Mouse (Mus musculus): ENCODE measurements at regions not wholly inside any gene's neighbourhood (a gene's known extent, or its start where the extent isn't known, plus 50 kb on each side); places are given as distances from the start of the nearest gene placed in this dataset.

GRCm38 (mm10) chr7:135902106-135903055, 186.2 kb upstream of the Mki67 start:
- Histone ChIP-seq H3K27me3 (ENCODE audit: low read depth, poor library complexity, severe bottlenecking) (no peaks in the 10 kb centered on the region), H3K36me3 (no peaks in the 10 kb centered on the region), H3K4me1 (peaks cover 28% of the 10 kb centered on the region), H3K9me3 (replicated peaks) (no peaks in the 10 kb centered on the region), H3K27ac (peak overlapping the region; percentile 33; the same call in 1 of the 2 replicates), H3K4me3 (no peak overlapping the region)
- WGBS: 78% methylated on average over 13 of the region's 13 CpGs
- DNase-seq (ENCODE audit: low spot score): no peak

GRCm38 (mm10) chr7:135911376-135911775, 195.2 kb upstream of the Mki67 start:
- H3K36me3 ChIP-seq: no peaks in the 10 kb centered on the region
- H3K4me1 ChIP-seq: peaks cover 5% of the 10 kb centered on the region
- no peak overlapping the region for H3K27ac ChIP-seq
- DNase-seq (ENCODE audit: low spot score): no peak
- no peaks in the 10 kb centered on the region for H3K9me3 ChIP-seq (replicated peaks)
- H3K4me3 ChIP-seq: no peak overlapping the region
- H3K27me3 ChIP-seq (ENCODE audit: low read depth, poor library complexity, severe bottlenecking): no peaks in the 10 kb centered on the region

- no peak overlapping the region for H3K4me3 ChIP-seq
- no peak overlapping the region for H3K27ac ChIP-seq
- peak; percentile 3 for DNase-seq (ENCODE audit: low spot score)
- no peaks in the 10 kb centered on the region for H3K27me3 ChIP-seq (ENCODE audit: low read depth, poor library complexity, severe bottlenecking)
- H3K4me1 ChIP-seq: peaks cover 5% of the 10 kb centered on the region
- WGBS: 90% methylated on average over 3 of the region's 3 CpGs
- no peaks in the 10 kb centered on the region for H3K9me3 ChIP-seq (replicated peaks)
- no peaks in the 10 kb centered on the region for H3K36me3 ChIP-seq
Observed at GRCm38 (mm10) chr7:135913923-135914634, 197.9 kb upstream of the Mki67 start.

- no peaks in the 10 kb centered on the region for H3K36me3 ChIP-seq
- H3K4me1 ChIP-seq: no peaks in the 10 kb centered on the region
- H3K27ac ChIP-seq: no peak overlapping the region
- no peaks in the 10 kb centered on the region for H3K9me3 ChIP-seq (replicated peaks)
- no peaks in the 10 kb centered on the region for H3K27me3 ChIP-seq (ENCODE audit: low read depth, poor library complexity, severe bottlenecking)
- WGBS: 71% methylated on average over 7 of the region's 7 CpGs
- no peak for DNase-seq (ENCODE audit: low spot score)
- H3K4me3 ChIP-seq: no peak overlapping the region
Observed at GRCm38 (mm10) chr7:135923876-135924275, 207.7 kb upstream of the Mki67 start.

- no peaks in the 10 kb centered on the region for H3K4me1 ChIP-seq
- no peak for DNase-seq (ENCODE audit: low spot score)
- 88% methylated on average over 4 of the region's 4 CpGs for WGBS
Observed at GRCm38 (mm10) chr7:135924641-135925040, 208.5 kb upstream of the Mki67 start.

GRCm38 (mm10) chr7:135930091-135930490, 213.9 kb upstream of the Mki67 start:
- H3K27me3 ChIP-seq (ENCODE audit: low read depth, poor library complexity, severe bottlenecking): no peaks in the 10 kb centered on the region
- H3K27ac ChIP-seq: no peak overlapping the region
- H3K9me3 ChIP-seq (replicated peaks): no peaks in the 10 kb centered on the region
- DNase-seq (ENCODE audit: low spot score): no peak
- peaks cover 11% of the 10 kb centered on the region for H3K4me1 ChIP-seq
- H3K4me3 ChIP-seq: no peak overlapping the region
- H3K36me3 ChIP-seq: no peaks in the 10 kb centered on the region
- 93% methylated on average over 1 of the region's 1 CpGs for WGBS

More at GRCm38 (mm10) chr7:135924641-135925040, 208.5 kb upstream of the Mki67 start:
- H3K27ac ChIP-seq: no peak overlapping the region
- H3K9me3 ChIP-seq (replicated peaks): no peaks in the 10 kb centered on the region
- H3K4me3 ChIP-seq: no peak overlapping the region
- no peaks in the 10 kb centered on the region for H3K36me3 ChIP-seq
- no peaks in the 10 kb centered on the region for H3K27me3 ChIP-seq (ENCODE audit: low read depth, poor library complexity, severe bottlenecking)

GRCm38 (mm10) chr7:135932595-135933175, 216.5 kb upstream of the Mki67 start:
- no peak overlapping the region for H3K4me3 ChIP-seq
- H3K36me3 ChIP-seq: no peaks in the 10 kb centered on the region
- no peaks in the 10 kb centered on the region for H3K9me3 ChIP-seq (replicated peaks)
- DNase-seq (ENCODE audit: low spot score): peak; percentile 35
- H3K27ac ChIP-seq: no peak overlapping the region
- no peaks in the 10 kb centered on the region for H3K27me3 ChIP-seq (ENCODE audit: low read depth, poor library complexity, severe bottlenecking)
- H3K4me1 ChIP-seq: peaks cover 11% of the 10 kb centered on the region
- 42% methylated on average over 5 of the region's 5 CpGs for WGBS

GRCm38 (mm10) chr7:135935180-135935579, 219.0 kb upstream of the Mki67 start:
- Histone ChIP-seq H3K27ac (no peak overlapping the region), H3K4me1 (peaks cover 11% of the 10 kb centered on the region), H3K27me3 (ENCODE audit: low read depth, poor library complexity, severe bottlenecking) (no peaks in the 10 kb centered on the region), H3K9me3 (replicated peaks) (no peaks in the 10 kb centered on the region), H3K36me3 (no peaks in the 10 kb centered on the region), H3K4me3 (no peak overlapping the region)
- 74% methylated on average over 1 of the region's 1 CpGs for WGBS
- DNase-seq (ENCODE audit: low spot score): no peak

- Histone ChIP-seq H3K27ac (no peak overlapping the region), H3K27me3 (ENCODE audit: low read depth, poor library complexity, severe bottlenecking) (no peaks in the 10 kb centered on the region), H3K4me1 (peaks cover 10% of the 10 kb centered on the region), H3K4me3 (no peak overlapping the region), H3K9me3 (replicated peaks) (no peaks in the 10 kb centered on the region), H3K36me3 (no peaks in the 10 kb centered on the region)
- no peak for DNase-seq (ENCODE audit: low spot score)
- 92% methylated on average over 3 of the region's 3 CpGs for WGBS
Observed at GRCm38 (mm10) chr7:135937465-135937864, 221.3 kb upstream of the Mki67 start.

GRCm38 (mm10) chr7:135939341-135939740, 223.2 kb upstream of the Mki67 start:
- Histone ChIP-seq H3K9me3 (replicated peaks) (no peaks in the 10 kb centered on the region), H3K27ac (no peak overlapping the region), H3K36me3 (no peaks in the 10 kb centered on the region), H3K4me1 (no peaks in the 10 kb centered on the region; the same call in 1 of the 2 replicates), H3K4me3 (no peak overlapping the region), H3K27me3 (ENCODE audit: low read depth, poor library complexity, severe bottlenecking) (no peaks in the 10 kb centered on the region)
- 67% methylated on average over 5 of the region's 5 CpGs for WGBS
- DNase-seq (ENCODE audit: low spot score): no peak

GRCm38 (mm10) chr7:135942826-135943225, 226.7 kb upstream of the Mki67 start:
- no peak for DNase-seq (ENCODE audit: low spot score)
- H3K27me3 ChIP-seq (ENCODE audit: low read depth, poor library complexity, severe bottlenecking): no peaks in the 10 kb centered on the region
- H3K4me1 ChIP-seq: no peaks in the 10 kb centered on the region; the same call in 1 of the 2 replicates
- H3K9me3 ChIP-seq (replicated peaks): no peaks in the 10 kb centered on the region
- WGBS: 83% methylated on average over 2 of the region's 2 CpGs
- H3K36me3 ChIP-seq: no peaks in the 10 kb centered on the region
- no peak overlapping the region for H3K27ac ChIP-seq
- no peak overlapping the region for H3K4me3 ChIP-seq

- WGBS: 88% methylated on average over 5 of the region's 5 CpGs
- H3K9me3 ChIP-seq (replicated peaks): no peaks in the 10 kb centered on the region
- H3K27me3 ChIP-seq (ENCODE audit: low read depth, poor library complexity, severe bottlenecking): no peaks in the 10 kb centered on the region
- H3K4me3 ChIP-seq: no peak overlapping the region
- no peaks in the 10 kb centered on the region for H3K4me1 ChIP-seq
- H3K27ac ChIP-seq: no peak overlapping the region
- no peak for DNase-seq (ENCODE audit: low spot score)
- H3K36me3 ChIP-seq: no peaks in the 10 kb centered on the region
Observed at GRCm38 (mm10) chr7:135946071-135946646, 230.0 kb upstream of the Mki67 start.

All from limb, embryonic 10.5 days (tissue).